ENCODE assay signal across 21 mouse cellular contexts in the genomic region with DNA sequence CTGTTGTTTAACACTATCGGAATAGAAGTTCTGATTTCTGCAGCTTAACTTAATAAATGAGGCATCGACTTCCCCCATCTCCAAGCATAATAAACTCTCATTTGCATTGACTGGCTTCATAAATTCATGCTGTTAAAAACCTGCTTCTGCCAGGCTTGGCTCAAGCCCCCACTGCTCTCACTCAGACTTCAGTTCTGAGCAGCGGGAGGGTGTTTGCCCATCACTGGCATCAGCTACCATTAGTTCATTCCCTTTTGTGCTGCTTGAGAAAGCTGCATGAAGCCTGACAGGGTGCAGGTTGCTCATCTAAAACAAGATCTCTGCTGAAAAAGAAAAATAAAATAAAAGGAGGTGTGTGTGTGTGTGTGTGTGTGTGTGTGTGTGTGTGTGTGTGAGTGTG.
DNase-seq lines count a peak whose midpoint lies in the region; ATAC-seq lines count a peak whose summit lies in the region.
"Had no signal": no experiment of that assay in that cellular context is flagged by ENCODE, and none has a peak within 500 bp of the region (broad histone marks: within the 10 kb centered on the region; RNA-seq: fewer than 3 reads in every experiment).

No protein-coding gene starts in this region.

- H3K9me3 ChIP-seq in forebrain, embryonic 14.5 days (replicated peaks; ENCODE audit: control insufficient read depth, low read length): no peaks in the 10 kb centered on the region
- H3K9me3 ChIP-seq in forebrain, embryonic 12.5 days: no peaks in the 10 kb centered on the region
- H3K9me3 ChIP-seq: G1E; heart, embryonic 10.5 days; hindbrain, embryonic 13.5 days; kidney, embryonic 15.5 days; liver, embryonic 15.5 days had no signal

- H3K27ac ChIP-seq in forebrain, embryonic 14.5 days (ENCODE audit: low read depth, low read length): no peak overlapping the region
- no peak overlapping the region for H3K27ac ChIP-seq in forebrain, embryonic 12.5 days
- H3K27ac ChIP-seq: heart, embryonic 10.5 days; hindbrain, embryonic 13.5 days; kidney, embryonic 15.5 days; liver, embryonic 15.5 days had no signal

- peak; percentile 70 for DNase-seq in forebrain, embryonic 14.5 days (ENCODE audit: low spot score)
- peak; percentile 75 for DNase-seq in brain, adult 2 months (ENCODE audit: low read depth, low spot score)
- DNase-seq in cerebellum, adult 18-20 months: peak; percentile 39 to 45
- DNase-seq in cerebellum, postnatal 25 days: peak; percentile 43 to 64
- no peak for DNase-seq in adrenal gland, adult 8-10 months
- DNase-seq in gastrocnemius, postnatal 10 days: no peak
- no peak for DNase-seq in c-Kit-positive CD71-positive TER-119-positive erythroid progenitor cells, embryonic 14.5 days (ENCODE audit: low spot score)
- DNase-seq: adrenal gland, postnatal 25 days; embryo, embryonic 11 days; heart, postnatal 14 days; kidney, postnatal 4 days; right cerebral cortex, adult 18-20 months; thymus, postnatal 14 days had no signal

- H3K27me3 ChIP-seq in forebrain, embryonic 14.5 days (replicated peaks; ENCODE audit: control insufficient read depth, insufficient read depth, low read length): no peaks in the 10 kb centered on the region
- no peaks in the 10 kb centered on the region for H3K27me3 ChIP-seq in forebrain, embryonic 12.5 days
- H3K27me3 ChIP-seq: hindbrain, embryonic 13.5 days; kidney, embryonic 15.5 days; liver, embryonic 15.5 days had no signal

- H3K9ac ChIP-seq in forebrain, embryonic 14.5 days (ENCODE audit: low read length): no peak overlapping the region
- H3K9ac ChIP-seq in forebrain, embryonic 12.5 days: no peak overlapping the region
- H3K9ac ChIP-seq: hindbrain, embryonic 13.5 days; kidney, embryonic 15.5 days; liver, embryonic 15.5 days had no signal

- H3K36me3 ChIP-seq in forebrain, embryonic 14.5 days (ENCODE audit: control insufficient read depth, insufficient read depth, low read length): no peaks in the 10 kb centered on the region
- no peaks in the 10 kb centered on the region for H3K36me3 ChIP-seq in forebrain, embryonic 12.5 days (replicated peaks)
- H3K36me3 ChIP-seq: G1E; heart, embryonic 10.5 days; hindbrain, embryonic 13.5 days; kidney, embryonic 15.5 days; liver, embryonic 15.5 days had no signal

- WGBS in forebrain, embryonic 14.5 days: 32% methylated on average over 3 of the region's 3 CpGs
- 50% methylated on average over 3 of the region's 3 CpGs for WGBS in forebrain, embryonic 12.5 days

- no peak overlapping the region for H3K4me2 ChIP-seq in forebrain, embryonic 14.5 days (ENCODE audit: low read length)
- H3K4me2 ChIP-seq in forebrain, embryonic 12.5 days: no peak overlapping the region
- H3K4me2 ChIP-seq: hindbrain, embryonic 13.5 days; kidney, embryonic 15.5 days; liver, embryonic 15.5 days had no signal

- no peak overlapping the region for H3K4me3 ChIP-seq in forebrain, embryonic 14.5 days (ENCODE audit: low read depth, low read length)
- H3K4me3 ChIP-seq in forebrain, embryonic 12.5 days (replicated peaks): no peak overlapping the region
- H3K4me3 ChIP-seq: heart, embryonic 10.5 days; hindbrain, embryonic 13.5 days; kidney, embryonic 15.5 days; liver, embryonic 15.5 days had no signal

- ATAC-seq in forebrain, embryonic 14.5 days: peak; percentile 71; the same call in 1 of the 2 replicates
- ATAC-seq in forebrain, embryonic 12.5 days (ENCODE audit: low FRiP score): no peak
- ATAC-seq: activated CD4-positive, CD25-positive, alpha-beta regulatory T cell, adult 4 months; intestine, postnatal 0 days had no signal

- H3K4me1 ChIP-seq in forebrain, embryonic 14.5 days (ENCODE audit: control insufficient read depth, insufficient read depth, low read length): peaks cover 2% of the 10 kb centered on the region; the same call in 1 of the 2 replicates
- peaks cover 12% of the 10 kb centered on the region; the same call in 1 of the 2 replicates for H3K4me1 ChIP-seq in forebrain, embryonic 12.5 days
- H3K4me1 ChIP-seq: heart, embryonic 10.5 days; hindbrain, embryonic 13.5 days; kidney, embryonic 15.5 days; liver, embryonic 15.5 days had no signal

Comparison
In these comparisons a context has a peak if more than half of its experiments do, and no peak if none do; other contexts are left out.
1. DNase-seq: peak in forebrain, embryonic 14.5 days (single experiment), brain, adult 2 months (single experiment), cerebellum, adult 18-20 months (2 of 2) and cerebellum, postnatal 25 days (2 of 2); none in adrenal gland, adult 8-10 months (single experiment), gastrocnemius, postnatal 10 days (single experiment) and c-Kit-positive CD71-positive TER-119-positive erythroid progenitor cells, embryonic 14.5 days (single experiment).